8 mouse cellular contexts compared by ENCODE assay signal in genomic region chr7:112955103-112955827, GRCm38 (mm10). TPM values are rescaled to one million over a fixed set of nuclear protein-coding genes. Genes with fewer than 3 reads are reported as not detected.
A peak's percentile ranks its signal among the peaks of the same experiment; 100 is the strongest.
DNase-seq lines count a peak whose midpoint lies in the region; ATAC-seq and TF ChIP-seq lines count a peak whose summit lies in the region.

No protein-coding gene starts in this region.

- peak overlapping the region; percentile 45 for H3K27ac ChIP-seq in brown adipose tissue, adult 24 weeks (replicated peaks; ENCODE audit: low read depth, low read length)
- no peak overlapping the region for H3K27ac ChIP-seq in forebrain, embryonic 13.5 days
- no peak overlapping the region for H3K27ac ChIP-seq in hindbrain, embryonic 11.5 days (ENCODE audit: low read depth, low read length)
- H3K27ac ChIP-seq in limb, embryonic 14.5 days (replicated peaks; ENCODE audit: low read depth, low read length): no peak overlapping the region
- no peak overlapping the region for H3K27ac ChIP-seq in midbrain, embryonic 13.5 days

- WGBS in forebrain, embryonic 13.5 days: 2% methylated on average over 40 of the region's 40 CpGs
- 4% methylated on average over 40 of the region's 40 CpGs for WGBS in hindbrain, embryonic 11.5 days
- 2% methylated on average over 40 of the region's 40 CpGs for WGBS in limb, embryonic 14.5 days
- WGBS in midbrain, embryonic 13.5 days: 2% methylated on average over 40 of the region's 40 CpGs

- no peak for TF ChIP-seq POLR2A in limb, embryonic 14.5 days (IDR thresholded peaks at IDR 0.05; ENCODE audit: borderline replicate concordance, extremely low read depth, insufficient read depth, insufficient read length)

- H3K9ac ChIP-seq in forebrain, embryonic 13.5 days: peak overlapping the region; percentile 57
- H3K9ac ChIP-seq in hindbrain, embryonic 11.5 days (ENCODE audit: low read depth, low read length): peak overlapping the region; percentile 31; the same call in 1 of the 2 replicates
- no peak overlapping the region for H3K9ac ChIP-seq in limb, embryonic 14.5 days (ENCODE audit: low read depth, low read length, severe bottlenecking)
- peak overlapping the region; percentile 62 for H3K9ac ChIP-seq in midbrain, embryonic 13.5 days (replicated peaks)

- H3K36me3 ChIP-seq in forebrain, embryonic 13.5 days (ENCODE audit: poor library complexity, severe bottlenecking): no peaks in the 10 kb centered on the region
- no peaks in the 10 kb centered on the region for H3K36me3 ChIP-seq in hindbrain, embryonic 11.5 days (ENCODE audit: control insufficient read depth, insufficient read depth, low read length)
- H3K36me3 ChIP-seq in limb, embryonic 14.5 days (ENCODE audit: control insufficient read depth, insufficient read depth, low read length): no peaks in the 10 kb centered on the region
- H3K36me3 ChIP-seq in midbrain, embryonic 13.5 days: no peaks in the 10 kb centered on the region

- no peaks in the 10 kb centered on the region for H3K9me3 ChIP-seq in forebrain, embryonic 13.5 days (replicated peaks)
- H3K9me3 ChIP-seq in hindbrain, embryonic 11.5 days (ENCODE audit: control insufficient read depth, low read length): no peaks in the 10 kb centered on the region
- H3K9me3 ChIP-seq in limb, embryonic 14.5 days (ENCODE audit: control insufficient read depth, low read length): no peaks in the 10 kb centered on the region
- H3K9me3 ChIP-seq in midbrain, embryonic 13.5 days: no peaks in the 10 kb centered on the region

- H3K27me3 ChIP-seq in forebrain, embryonic 13.5 days: peaks cover 46% of the 10 kb centered on the region
- peaks cover 37% of the 10 kb centered on the region for H3K27me3 ChIP-seq in hindbrain, embryonic 11.5 days (ENCODE audit: control insufficient read depth, insufficient read depth, low read length)
- peaks cover 33% of the 10 kb centered on the region for H3K27me3 ChIP-seq in limb, embryonic 14.5 days (ENCODE audit: control insufficient read depth, insufficient read depth, low read length)
- peaks cover 68% of the 10 kb centered on the region for H3K27me3 ChIP-seq in midbrain, embryonic 13.5 days

- peak; percentile 24 for DNase-seq in Muller cell, postnatal 12 days (ENCODE audit: inconsistent ontology term)
- DNase-seq in hindbrain, embryonic 11.5 days (ENCODE audit: low spot score): peak; percentile 54
- DNase-seq in limb, embryonic 14.5 days (ENCODE audit: low spot score): peak; percentile 8
- no peak for DNase-seq in natural killer cell, adult 2 months (ENCODE audit: low spot score in 2 of 2)

- H3K4me1 ChIP-seq in brown adipose tissue, adult 24 weeks (ENCODE audit: control insufficient read depth, insufficient read depth, insufficient read length, low read length): no peaks in the 10 kb centered on the region; the same call in 1 of the 2 replicates
- H3K4me1 ChIP-seq in forebrain, embryonic 13.5 days: peaks cover 40% of the 10 kb centered on the region
- peaks cover 16% of the 10 kb centered on the region for H3K4me1 ChIP-seq in hindbrain, embryonic 11.5 days (replicated peaks; ENCODE audit: control insufficient read depth, insufficient read depth, low read length)
- peaks cover 13% of the 10 kb centered on the region; the same call in 1 of the 2 replicates for H3K4me1 ChIP-seq in limb, embryonic 14.5 days (ENCODE audit: control insufficient read depth, insufficient read depth, low read length)
- H3K4me1 ChIP-seq in midbrain, embryonic 13.5 days (replicated peaks): peaks cover 22% of the 10 kb centered on the region

- H3K4me2 ChIP-seq in forebrain, embryonic 13.5 days: peak overlapping the region; percentile 89
- peak overlapping the region; percentile 75 for H3K4me2 ChIP-seq in hindbrain, embryonic 11.5 days (replicated peaks; ENCODE audit: low read depth, low read length)
- peak overlapping the region; percentile 91 for H3K4me2 ChIP-seq in limb, embryonic 14.5 days (replicated peaks; ENCODE audit: low read depth, low read length, severe bottlenecking)
- peak overlapping the region; percentile 81 for H3K4me2 ChIP-seq in midbrain, embryonic 13.5 days (replicated peaks)

- H3K4me3 ChIP-seq in brown adipose tissue, adult 24 weeks (ENCODE audit: insufficient read depth, low read depth, low read length): peak overlapping the region; percentile 65
- peak overlapping the region; percentile 50 for H3K4me3 ChIP-seq in forebrain, embryonic 13.5 days
- H3K4me3 ChIP-seq in hindbrain, embryonic 11.5 days (ENCODE audit: low read depth, low read length): peak overlapping the region; percentile 40
- peak overlapping the region; percentile 51 for H3K4me3 ChIP-seq in limb, embryonic 14.5 days (replicated peaks; ENCODE audit: low read length)
- peak overlapping the region; percentile 50 for H3K4me3 ChIP-seq in midbrain, embryonic 13.5 days (replicated peaks)

- ATAC-seq in forebrain, embryonic 13.5 days: peak; percentile 54; the same call in 1 of the 2 replicates
- ATAC-seq in hindbrain, embryonic 11.5 days (ENCODE audit: low FRiP score): peak; percentile 35; the same call in 1 of the 2 replicates
- ATAC-seq in limb, embryonic 14.5 days (ENCODE audit: low FRiP score, low read depth): no peak
- ATAC-seq in midbrain, embryonic 13.5 days: peak; percentile 64
- ATAC-seq in inflammation-experienced regulatory T-cells, adult 6 months: no peak

RNA-seq across cellular contexts. Expression of gene Rassf10, which starts 1.5 kb away (rescaled TPM):
- 0.54 TPM in 1 of 2 replicates, not detected in the other for polyA plus RNA-seq in brown adipose tissue, adult 24 weeks (2012; ENCODE audit: insufficient read depth, insufficient read length, missing spikeins)
- polyA plus RNA-seq in forebrain, embryonic 13.5 days (2015; fragmentation: Nextera tagmentation; extraction: Ambion mirVana): 0.94 and 1.1 TPM in 2 replicates
- polyA plus RNA-seq in hindbrain, embryonic 11.5 days (2014; fragmentation: Nextera tagmentation; extraction: Ambion mirVana): 0.71 and 0.96 TPM in 2 replicates
- polyA plus RNA-seq in limb, embryonic 14.5 days (2012; rRNA removed): 1.5 and 2.1 TPM in 2 replicates
- polyA plus RNA-seq in limb, embryonic 14.5 days (2014; fragmentation: Nextera tagmentation; extraction: Ambion mirVana): 4.5 and 5.1 TPM in 2 replicates
- polyA plus RNA-seq in midbrain, embryonic 13.5 days (2015; fragmentation: Nextera tagmentation; extraction: Ambion mirVana): 1.9 and 2.4 TPM in 2 replicates
- polyA plus RNA-seq in inflammation-experienced regulatory T-cells, adult 6 months (2017; shearing (Covaris generic)): not detected

Comparison
In these comparisons a context has a peak if more than half of its experiments do, and no peak if none do; other contexts are left out.
1. DNase-seq: peak in Muller cell, postnatal 12 days (single experiment), hindbrain, embryonic 11.5 days (single experiment) and limb, embryonic 14.5 days (single experiment); none in natural killer cell, adult 2 months (0 of 2).
2. ATAC-seq: peak in forebrain, embryonic 13.5 days (single experiment), hindbrain, embryonic 11.5 days (single experiment) and midbrain, embryonic 13.5 days (single experiment); none in limb, embryonic 14.5 days (single experiment) and inflammation-experienced regulatory T-cells, adult 6 months (single experiment).
3. Peak in every context shown above with its lines, with median percentiles within 50 percentile points of each other: H3K4me3 ChIP-seq and H3K4me2 ChIP-seq.